Mouse (Mus musculus) layer of hippocampus, adult 2 months (tissue): ENCODE results near the gene Onecut3. TPM values are rescaled to one million over a fixed set of nuclear protein-coding genes. Genes with fewer than 3 reads are reported as not detected.

Experiments
- DNase-seq, 2 experiments: peaks; one replicate each; pipeline ENCODE4 v3.0.0; 2022; ENCODE audit warnings: low spot score in 2 of 2
- H3K27ac ChIP-seq: fragments of 200-600 bp; 2 replicates; pipeline ENCODE4 v1.8.1; 2022
- H3K4me3 ChIP-seq: fragments of 200-600 bp; 2 replicates; pipeline ENCODE4 v1.8.1; 2022; ENCODE audit warnings: mild to moderate bottlenecking
- CTCF ChIP-seq: fragments of 200-600 bp; conservative IDR thresholded peaks from 2 replicates; pipeline ENCODE4 v1.8.1; 2022; ENCODE audit warnings: antibody characterized with exemption, mild to moderate bottlenecking, moderate library complexity
- long read RNA-seq, 2 experiments: library from polyadenylated mRNA; stranded (forward); transcript quantifications; one replicate each; pipeline ENCODE4 v2.0.0; 2021; ENCODE audit warnings: borderline mapping rate in 2 of 2
- total RNA-seq, 2 experiments: library from RNA; stranded (reverse); gene quantifications; 2 replicates each; pipeline ENCODE4 v1.2.3; 2021

The Onecut3 gene
- not detected for total RNA-seq
- long read RNA-seq, experiment 1 = 0 reads
- long read RNA-seq, experiment 2 = 0 reads

DNA sequence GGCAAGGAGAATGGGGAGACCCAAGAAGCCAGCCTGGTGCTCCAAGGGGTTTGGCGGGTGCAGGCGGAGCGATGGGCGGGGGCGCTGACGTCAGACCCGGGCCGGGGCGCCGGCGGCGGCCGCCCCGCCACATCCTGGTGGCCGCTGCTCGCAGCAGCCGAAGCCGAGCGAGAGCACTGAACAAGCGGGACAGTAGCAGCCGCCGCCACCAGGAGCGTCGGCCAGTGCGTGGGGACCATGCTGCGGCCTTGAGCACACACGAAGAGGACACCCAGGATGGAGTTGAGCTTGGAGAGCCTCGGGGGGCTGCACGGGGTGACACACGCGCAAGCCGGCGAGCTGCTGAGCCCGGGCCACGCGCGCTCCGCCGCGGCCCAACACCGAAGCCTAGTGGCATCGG, at the start of gene Onecut3:
Onecut3 (plus strand) TSS at position 104 of the 400 bp plus-strand sequence.
- H3K27ac ChIP-seq = no peak within 1 kb of the TSS
- peak; percentile 25; the same call in 1 of the 2 replicates for TF ChIP-seq CTCF
- DNase-seq = no peak
- peak within 1 kb of the TSS; percentile 43 for H3K4me3 ChIP-seq

DNA sequence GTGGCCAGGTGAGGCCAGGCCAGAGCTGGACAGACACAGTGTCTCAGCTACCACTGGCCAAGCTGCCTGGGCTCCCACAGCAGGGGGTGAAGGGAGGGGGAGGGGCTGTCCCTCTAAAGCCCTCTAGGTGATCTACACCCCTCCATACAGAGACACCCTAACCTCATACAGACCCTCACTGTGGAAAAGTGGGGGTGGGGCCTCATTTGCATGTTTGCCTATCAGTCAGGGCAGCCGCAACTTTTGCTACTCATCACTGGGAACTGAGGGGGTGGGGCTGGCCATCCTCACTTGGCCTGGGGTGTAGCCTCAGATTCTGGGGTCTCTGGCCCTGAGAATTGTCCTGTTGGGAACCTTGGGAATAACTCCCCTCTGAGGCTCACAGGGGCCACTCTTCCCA, 49.6 kb upstream of the Onecut3 start:
- TF ChIP-seq CTCF = no peak
- H3K27ac ChIP-seq = no peak overlapping the region
- no peak overlapping the region for H3K4me3 ChIP-seq
- DNase-seq = no peak

DNA sequence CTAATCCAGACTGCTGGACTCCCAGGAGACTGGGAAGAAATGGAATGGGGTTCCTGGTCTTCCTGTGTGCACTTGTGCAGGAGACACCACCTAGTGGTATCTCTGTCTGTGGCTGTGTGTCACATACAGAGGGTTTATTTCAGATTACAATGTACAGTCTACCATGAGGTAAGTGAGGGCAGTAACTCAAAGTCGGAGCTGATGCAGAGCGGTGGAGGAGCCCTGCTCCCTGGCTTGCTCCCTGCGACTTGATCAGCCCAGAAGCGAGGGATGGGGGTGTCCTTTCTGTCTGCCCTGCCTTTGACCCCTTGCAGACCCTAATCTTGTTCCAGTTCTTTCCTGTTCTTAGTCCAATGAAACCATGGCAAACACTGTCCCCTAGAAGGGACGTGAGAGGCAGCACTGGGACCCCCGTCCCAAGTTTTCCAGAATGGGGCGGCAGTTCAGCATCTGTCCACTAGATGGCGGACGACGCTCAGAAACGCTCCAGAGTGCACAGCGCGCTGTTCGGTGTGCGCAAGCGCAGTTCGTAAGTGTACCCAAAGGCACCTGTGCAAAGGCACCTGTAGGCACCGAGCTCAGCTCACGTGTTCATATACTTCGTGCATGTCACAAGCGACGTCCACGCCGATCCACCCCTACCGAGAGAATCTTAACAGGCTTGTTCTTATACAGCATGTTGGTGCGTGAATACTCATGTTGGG, 48.6 kb upstream of the Onecut3 start:
- peak; percentile 63 for DNase-seq
- peak; percentile 95 for TF ChIP-seq CTCF
- no peak overlapping the region for H3K27ac ChIP-seq
- peak overlapping the region; percentile 48 for H3K4me3 ChIP-seq

DNA sequence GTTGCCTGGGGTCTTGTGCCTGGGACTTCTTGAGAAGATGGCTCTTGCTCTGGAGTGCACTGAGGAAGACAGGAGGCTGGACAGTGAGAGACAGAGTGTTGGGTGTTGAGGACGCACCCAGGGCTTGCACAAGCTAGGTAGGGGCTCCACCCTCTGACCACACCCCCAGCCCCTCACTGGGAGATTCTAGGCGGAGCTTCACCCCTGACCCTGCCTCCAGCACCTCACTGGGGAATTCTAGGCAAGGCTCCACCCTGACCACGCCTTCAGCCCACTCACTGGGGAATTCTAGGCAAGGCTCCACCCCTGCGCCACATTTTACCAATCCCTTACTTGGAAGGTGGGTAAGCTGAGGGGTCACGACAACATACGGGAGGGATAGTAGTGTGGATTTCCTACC, 44.0 kb upstream of the Onecut3 start:
- no peak for TF ChIP-seq CTCF
- H3K27ac ChIP-seq = no peak overlapping the region
- no peak overlapping the region for H3K4me3 ChIP-seq
- DNase-seq = no peak

DNA sequence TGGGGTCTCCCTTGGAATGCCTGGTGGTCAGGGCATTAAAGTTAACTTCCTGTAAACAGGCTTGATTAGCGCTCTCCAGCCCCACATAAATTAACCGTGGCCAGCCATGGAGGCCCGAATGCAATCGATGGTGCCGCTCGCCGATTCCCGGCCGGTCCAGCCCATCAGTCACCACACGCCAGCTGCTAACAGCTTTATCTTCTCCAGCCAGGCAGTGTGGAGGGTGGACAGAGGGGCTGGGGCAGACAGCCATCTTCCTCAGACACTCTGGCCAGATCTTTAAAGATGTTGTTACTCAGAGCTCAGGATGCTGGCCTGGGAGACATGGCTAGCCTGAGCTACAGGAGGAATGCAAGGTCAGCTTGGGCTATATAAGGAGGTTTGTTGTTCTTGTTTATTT, 41.0 kb upstream of the Onecut3 start:
- no peak for DNase-seq
- no peak for TF ChIP-seq CTCF
- H3K27ac ChIP-seq = no peak overlapping the region

DNA sequence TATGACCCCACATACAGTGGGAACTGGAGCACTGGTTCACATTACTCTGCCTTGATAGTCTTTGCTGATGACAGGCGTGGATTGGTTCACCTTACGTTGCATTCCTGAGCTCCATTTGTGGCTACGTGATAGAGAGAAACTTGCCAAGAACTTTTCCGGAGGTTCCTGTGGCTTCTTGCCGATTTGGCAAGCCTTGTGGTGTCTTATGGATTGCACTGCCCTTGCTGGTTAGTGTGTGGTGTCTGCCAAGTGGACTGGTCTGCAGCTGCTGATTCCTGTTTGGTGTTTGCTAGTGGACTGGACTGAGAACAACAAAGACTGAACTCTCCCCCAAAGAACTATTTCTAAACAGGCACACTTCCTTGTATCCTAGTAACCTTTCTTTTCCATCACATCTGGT, 39.9 kb upstream of the Onecut3 start:
- DNase-seq = no peak
- Histone ChIP-seq H3K27ac (no peak overlapping the region), H3K4me3 (no peak overlapping the region)
- TF ChIP-seq CTCF = no peak

More for the DNA sequence above, 41.0 kb upstream of the Onecut3 start:
- H3K4me3 ChIP-seq = no peak overlapping the region

DNA sequence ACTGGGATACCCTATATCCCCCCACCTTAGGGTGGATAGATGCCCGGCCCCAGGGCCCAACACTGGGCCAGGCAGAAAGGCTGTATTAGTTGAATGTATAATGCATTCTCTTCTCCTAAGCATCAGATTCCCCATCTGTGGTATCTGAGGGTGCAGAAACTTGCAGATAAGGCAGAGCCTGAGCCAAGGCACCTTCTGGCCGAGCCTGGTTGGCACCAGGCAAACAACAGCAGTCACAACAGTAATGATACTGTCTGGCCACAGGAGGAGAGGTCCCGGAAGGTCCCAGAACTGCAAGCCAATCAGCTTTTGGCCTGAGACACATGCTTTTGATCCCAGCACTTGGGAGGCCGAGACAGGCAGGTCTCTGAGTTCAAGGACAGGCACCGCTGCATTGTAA, 38.9 kb upstream of the Onecut3 start:
- H3K27ac ChIP-seq = no peak overlapping the region
- TF ChIP-seq CTCF = no peak

DNA sequence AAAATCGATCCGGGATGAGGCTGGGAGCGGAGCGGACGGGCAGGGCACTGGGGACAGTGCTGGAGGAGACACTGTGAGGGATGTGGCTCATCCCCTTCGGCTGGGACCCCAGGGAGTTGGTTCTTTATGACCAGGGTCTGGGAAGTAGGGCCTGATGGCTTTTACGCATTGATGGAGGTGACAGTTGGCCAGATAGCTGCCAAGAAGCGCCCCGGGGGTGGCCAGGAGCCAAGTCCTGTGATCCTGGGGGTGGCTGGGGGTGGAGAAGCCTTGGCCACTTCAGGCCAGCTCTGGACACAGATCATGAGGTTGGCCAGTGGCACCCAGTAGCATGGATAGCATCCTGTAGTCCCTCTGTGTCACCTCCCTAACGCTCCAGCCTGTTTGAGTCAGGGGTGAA, 35.4 kb upstream of the Onecut3 start:
- Histone ChIP-seq H3K27ac (no peak overlapping the region), H3K4me3 (no peak overlapping the region)
- no peak for TF ChIP-seq CTCF
- no peak for DNase-seq

More for the DNA sequence above, 38.9 kb upstream of the Onecut3 start:
- H3K4me3 ChIP-seq = no peak overlapping the region
- DNase-seq = no peak

DNA sequence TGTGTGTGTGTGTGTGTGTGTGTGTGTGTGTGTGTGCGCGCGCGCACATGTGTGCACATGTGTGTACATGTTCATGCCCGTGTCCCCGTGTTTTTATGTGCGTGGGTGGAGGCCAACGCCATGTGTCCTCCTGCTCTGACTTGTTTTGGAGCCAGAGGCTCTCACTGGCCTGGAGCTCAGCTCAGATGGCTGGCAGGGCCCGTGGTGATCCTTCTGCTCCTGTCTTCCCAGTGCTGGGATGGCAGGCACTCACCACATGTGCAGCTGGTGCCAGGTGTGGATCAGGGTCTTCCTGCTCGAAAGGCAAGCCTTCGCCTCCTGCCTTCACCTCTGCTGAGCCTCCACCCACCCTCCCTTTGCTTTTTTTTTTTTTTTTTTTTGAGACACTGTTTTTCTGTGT, 35.0 kb upstream of the Onecut3 start:
- no peak for TF ChIP-seq CTCF
- Histone ChIP-seq H3K27ac (no peak overlapping the region), H3K4me3 (no peak overlapping the region)
- no peak for DNase-seq

DNA sequence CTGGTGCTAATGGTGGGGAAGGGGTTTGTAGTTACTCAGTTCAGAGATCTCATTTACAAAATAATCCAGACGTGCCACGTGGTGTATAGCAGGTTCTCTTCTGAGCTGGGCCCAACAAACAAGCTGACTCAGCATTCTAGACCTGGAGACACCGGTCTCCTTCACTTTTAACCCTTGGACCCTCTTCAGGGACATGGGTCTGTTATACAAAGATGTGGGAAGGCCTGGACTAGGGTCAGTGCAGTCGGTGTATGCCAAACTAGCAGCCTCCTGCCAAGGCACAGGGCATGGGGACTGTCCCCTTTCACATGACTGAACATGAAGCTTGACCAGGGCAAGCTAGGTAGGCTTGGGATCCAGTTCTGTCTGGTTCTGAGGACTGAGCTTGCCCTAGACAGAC, 34.3 kb upstream of the Onecut3 start:
- no peak for DNase-seq

DNA sequence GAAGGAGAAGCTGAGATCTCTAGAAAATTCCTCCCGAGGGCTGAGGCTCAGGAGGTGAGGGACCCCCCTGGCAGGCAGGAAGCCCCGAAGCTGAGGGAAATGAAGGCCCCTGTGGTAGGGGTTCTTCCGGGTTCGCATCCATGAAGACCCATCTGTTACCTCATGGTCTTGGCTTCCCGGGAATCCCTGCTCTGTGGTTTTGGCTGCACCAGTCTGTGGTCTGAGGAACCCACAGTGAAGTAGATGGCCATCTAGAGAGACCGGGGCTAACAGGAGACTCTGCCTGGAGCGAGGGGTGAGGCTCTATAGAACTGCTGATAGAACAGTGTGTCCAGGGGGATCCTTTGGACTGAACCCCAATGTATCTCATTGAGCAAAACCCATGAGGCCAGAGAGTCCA, 33.3 kb upstream of the Onecut3 start:
- Histone ChIP-seq H3K4me3 (no peak overlapping the region), H3K27ac (no peak overlapping the region)
- no peak for TF ChIP-seq CTCF
- no peak for DNase-seq

More for the DNA sequence above, 34.3 kb upstream of the Onecut3 start:
- TF ChIP-seq CTCF = no peak
- no peak overlapping the region for H3K4me3 ChIP-seq
- no peak overlapping the region for H3K27ac ChIP-seq

DNA sequence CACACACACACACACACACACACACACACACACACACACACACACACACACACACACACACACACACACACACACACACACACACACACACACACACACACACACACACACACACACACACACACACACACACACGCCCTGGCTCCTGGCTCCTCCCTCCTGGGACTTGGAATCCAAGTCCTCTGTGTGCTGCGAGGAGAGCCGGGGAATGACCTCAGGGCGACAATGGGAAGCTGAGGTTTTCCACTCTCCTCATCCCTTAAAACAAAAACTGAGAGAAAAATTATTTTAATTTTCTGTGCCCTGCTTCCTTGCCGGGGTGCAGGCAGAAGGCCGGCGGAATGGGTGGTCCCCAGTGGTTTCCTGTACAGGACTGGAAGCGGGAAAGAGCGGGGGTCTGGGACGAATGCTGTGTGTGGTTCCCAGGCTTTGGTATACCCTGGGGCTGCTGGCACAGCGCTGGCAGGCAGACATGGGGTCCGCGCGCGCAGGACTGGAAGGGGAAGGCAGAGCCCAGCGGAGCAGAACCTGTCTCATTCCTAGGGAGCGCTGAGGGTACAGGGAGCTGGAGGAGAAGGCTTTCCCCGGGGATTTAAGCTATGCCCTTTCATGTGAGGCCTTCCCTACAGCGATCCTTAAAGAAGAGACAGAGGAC, 30.1 kb upstream of the Onecut3 start:
- no peak overlapping the region for H3K27ac ChIP-seq
- no peak for DNase-seq
- TF ChIP-seq CTCF = no peak
- H3K4me3 ChIP-seq = no peak overlapping the region

DNA sequence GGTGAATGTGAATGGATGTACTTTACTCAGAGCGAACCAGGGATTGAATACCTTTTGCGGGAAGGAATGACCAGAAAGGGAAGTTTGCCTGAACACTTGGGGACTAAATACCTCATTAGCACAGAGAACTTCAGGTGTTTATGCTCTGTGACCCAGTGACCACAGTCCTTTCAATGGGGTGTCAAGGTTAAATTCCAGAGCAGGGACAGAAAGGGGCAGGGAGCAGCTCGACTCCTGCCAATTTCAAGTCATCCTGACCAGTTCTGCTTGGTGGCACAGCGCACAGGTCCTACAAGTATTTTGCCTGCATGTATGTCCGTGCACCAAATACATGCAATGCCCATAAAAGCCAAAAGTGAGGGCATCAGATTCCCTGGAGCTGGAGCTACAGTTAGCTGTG, 29.6 kb upstream of the Onecut3 start:
- TF ChIP-seq CTCF = no peak
- Histone ChIP-seq H3K27ac (no peak overlapping the region), H3K4me3 (no peak overlapping the region)
- no peak for DNase-seq
